Mouse (Mus musculus): Measurements from ENCODE around the gene D930048N14Rik.

DNA sequence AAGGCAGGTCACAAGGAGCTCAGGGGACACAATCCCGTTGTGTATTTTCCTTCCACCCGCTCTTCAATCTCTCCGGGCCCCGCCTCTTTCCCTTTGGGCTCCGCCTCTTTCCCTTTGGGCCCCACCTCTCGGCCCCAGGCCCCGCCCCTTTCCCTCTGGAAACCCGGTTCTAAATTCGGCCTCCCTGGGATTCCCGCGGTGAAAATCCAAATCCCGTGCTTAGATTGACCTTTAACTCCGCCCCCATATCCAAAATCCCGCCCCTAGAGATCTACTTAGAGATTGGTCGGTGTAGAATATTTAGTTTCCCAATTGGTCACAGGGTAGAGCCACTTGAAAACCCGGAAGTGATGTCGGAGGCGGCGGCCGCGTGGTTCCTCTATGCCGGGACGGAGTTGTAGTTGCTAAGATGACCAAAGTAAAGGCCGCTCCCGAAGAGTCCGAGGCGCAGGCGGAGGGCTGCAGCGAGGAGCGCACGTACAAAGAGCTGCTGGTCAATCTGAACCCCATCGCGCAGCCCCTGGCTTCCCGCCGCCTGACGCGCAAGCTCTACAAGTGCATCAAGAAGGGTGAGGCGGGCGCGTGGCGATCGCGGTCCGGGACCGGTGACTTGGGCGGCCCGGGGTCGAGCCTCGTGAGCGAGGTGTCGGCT, 31.2 kb upstream of the D930048N14Rik start, which contains the start of gene Nhp2:
- no peak for TF ChIP-seq EP300 (IDR thresholded peaks at IDR 0.05; ENCODE audit: low read length)
- peak; percentile 77; the same call in 1 of the 2 replicates for TF ChIP-seq POLR2AphosphoS2 (IDR thresholded peaks at IDR 0.05; ENCODE audit: low read depth, low read length)
- TF ChIP-seq E2F4 (IDR thresholded peaks at IDR 0.05; ENCODE audit: insufficient replicate concordance, low read depth, low read length): peak; percentile 94; the same call in 1 of the 2 replicates
